Comparison of ENCODE assay signal across 8 mouse cellular contexts in genomic region chr7:143313572-143314319, GRCm38 (mm10).
DNase-seq lines count a peak whose midpoint lies in the region; ATAC-seq lines count a peak whose summit lies in the region.

No protein-coding gene starts in this region.

- no peaks in the 10 kb centered on the region for H3K36me3 ChIP-seq in embryonic facial prominence, embryonic 15.5 days
- H3K36me3 ChIP-seq in liver, embryonic 16.5 days (ENCODE audit: control insufficient read depth, insufficient read depth) = no peaks in the 10 kb centered on the region
- H3K36me3 ChIP-seq in midbrain, embryonic 13.5 days = no peaks in the 10 kb centered on the region

- no peak for ATAC-seq in embryonic facial prominence, embryonic 15.5 days (ENCODE audit: insufficient number of reproducible peaks, low FRiP score, low TSS enrichment, low read depth)
- ATAC-seq in liver, embryonic 16.5 days (ENCODE audit: low read depth) = peak; percentile 88
- no peak for ATAC-seq in midbrain, embryonic 13.5 days

- H3K9ac ChIP-seq in embryonic facial prominence, embryonic 15.5 days = no peak overlapping the region
- no peak overlapping the region for H3K9ac ChIP-seq in liver, embryonic 16.5 days (ENCODE audit: low read depth, low read length)
- H3K9ac ChIP-seq in midbrain, embryonic 13.5 days (replicated peaks) = no peak overlapping the region

- no peak overlapping the region for H3K4me3 ChIP-seq in embryonic facial prominence, embryonic 15.5 days (replicated peaks)
- no peak overlapping the region for H3K4me3 ChIP-seq in liver, embryonic 16.5 days (ENCODE audit: low read depth, low read length)
- no peak overlapping the region for H3K4me3 ChIP-seq in midbrain, embryonic 13.5 days (replicated peaks)

- H3K4me1 ChIP-seq in embryonic facial prominence, embryonic 15.5 days = peaks cover 40% of the 10 kb centered on the region
- peaks cover 2% of the 10 kb centered on the region; the same call in 1 of the 2 replicates for H3K4me1 ChIP-seq in liver, embryonic 16.5 days (ENCODE audit: control insufficient read depth, low read depth, low read length)
- no peaks in the 10 kb centered on the region for H3K4me1 ChIP-seq in midbrain, embryonic 13.5 days (replicated peaks)

- intact Hi-C loops in heart, postnatal 36 days (cut with DNase I) = loop anchor here (5.0 kb wide), 1 partner anchor 149 kb away; the partner anchor contains the start of gene Cdkn1c

- H3K27ac ChIP-seq in embryonic facial prominence, embryonic 15.5 days (replicated peaks) = 0 out of 2 replicates have a peak overlapping the region, but pooled peaks have one; percentile 17
- H3K27ac ChIP-seq in liver, embryonic 16.5 days (ENCODE audit: low read length) = peak overlapping the region; percentile 90
- no peak overlapping the region for H3K27ac ChIP-seq in midbrain, embryonic 13.5 days

- no peak overlapping the region for H3K4me2 ChIP-seq in embryonic facial prominence, embryonic 15.5 days (replicated peaks)
- no peak overlapping the region for H3K4me2 ChIP-seq in liver, embryonic 16.5 days (ENCODE audit: low read depth, low read length)
- H3K4me2 ChIP-seq in midbrain, embryonic 13.5 days (replicated peaks) = no peak overlapping the region

- 70% methylated on average over 11 of the region's 11 CpGs for WGBS in embryonic facial prominence, embryonic 15.5 days
- WGBS in liver, embryonic 16.5 days (ENCODE audit: insufficient replicate concordance) = 43% methylated on average over 11 of the region's 11 CpGs
- 87% methylated on average over 11 of the region's 11 CpGs for WGBS in midbrain, embryonic 13.5 days

- no peaks in the 10 kb centered on the region for H3K27me3 ChIP-seq in embryonic facial prominence, embryonic 15.5 days
- H3K27me3 ChIP-seq in liver, embryonic 16.5 days (ENCODE audit: control insufficient read depth, insufficient read depth, low read depth, low read length) = no peaks in the 10 kb centered on the region
- H3K27me3 ChIP-seq in midbrain, embryonic 13.5 days = no peaks in the 10 kb centered on the region

- peak; percentile 42 for DNase-seq in 3T3-L1 (ENCODE audit: low read depth, low spot score)
- peak; percentile 78 to 82 for DNase-seq in heart, postnatal 36 days
- DNase-seq in urinary bladder, postnatal 36 days (ENCODE audit: low spot score in 2 of 2) = peak; percentile 77 to 91
- DNase-seq in spleen, adult 18-20 months = no peak
- DNase-seq in frontal cortex, postnatal 36 days (ENCODE audit: low spot score in 2 of 2) = no peak

- H3K9me3 ChIP-seq in embryonic facial prominence, embryonic 15.5 days (replicated peaks) = no peaks in the 10 kb centered on the region
- H3K9me3 ChIP-seq in liver, embryonic 16.5 days (replicated peaks; ENCODE audit: control insufficient read depth, low read length) = no peaks in the 10 kb centered on the region
- H3K9me3 ChIP-seq in midbrain, embryonic 13.5 days = no peaks in the 10 kb centered on the region

Comparison
In these comparisons a context has a peak if more than half of its experiments do, and no peak if none do; other contexts are left out.
1. DNase-seq: peak in 3T3-L1 (single experiment), heart, postnatal 36 days (2 of 2) and urinary bladder, postnatal 36 days (2 of 2); none in spleen, adult 18-20 months (0 of 2) and frontal cortex, postnatal 36 days (0 of 2).